Mouse (Mus musculus): Measurements from ENCODE around the gene Six2.

The Six2 gene

DNA sequence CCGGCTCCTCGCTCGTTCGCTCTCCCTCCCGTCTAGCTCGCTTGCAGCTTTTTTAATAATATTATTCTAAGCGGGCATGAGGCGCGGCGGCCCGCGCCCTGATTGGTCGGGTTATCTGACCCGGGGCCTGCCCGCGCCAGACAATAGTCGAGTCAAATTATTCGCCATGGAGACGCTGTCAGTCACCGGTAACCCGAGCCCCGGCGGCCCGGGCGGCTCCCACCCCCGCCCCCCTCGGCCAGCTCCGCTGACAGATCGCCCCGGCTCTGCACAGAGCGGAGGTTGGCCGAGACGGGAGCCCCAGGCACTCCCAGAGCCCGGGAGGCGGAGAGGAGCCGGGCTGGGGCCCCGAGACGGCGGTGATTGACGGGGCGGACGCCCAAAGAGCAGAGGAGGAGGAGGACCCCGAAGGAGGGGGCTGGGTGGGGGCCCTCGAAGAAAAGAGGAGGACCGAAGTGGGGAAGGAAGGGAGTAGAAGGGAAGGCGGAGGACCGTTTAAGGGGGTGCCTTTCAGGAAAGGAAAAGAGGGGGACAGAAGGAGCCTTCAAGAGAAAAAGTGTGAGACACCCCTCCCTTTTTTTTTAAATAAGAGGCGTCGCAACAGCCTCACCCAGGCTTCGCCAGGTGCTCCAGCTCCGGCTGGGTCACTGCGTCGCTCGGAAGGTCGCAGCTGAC is at the start of gene Six2:
TSS of gene Six2 (minus strand) at position 39 of the 675 bp plus-strand sequence.
- DNase-seq: peak; percentile 47 to 69

DNA sequence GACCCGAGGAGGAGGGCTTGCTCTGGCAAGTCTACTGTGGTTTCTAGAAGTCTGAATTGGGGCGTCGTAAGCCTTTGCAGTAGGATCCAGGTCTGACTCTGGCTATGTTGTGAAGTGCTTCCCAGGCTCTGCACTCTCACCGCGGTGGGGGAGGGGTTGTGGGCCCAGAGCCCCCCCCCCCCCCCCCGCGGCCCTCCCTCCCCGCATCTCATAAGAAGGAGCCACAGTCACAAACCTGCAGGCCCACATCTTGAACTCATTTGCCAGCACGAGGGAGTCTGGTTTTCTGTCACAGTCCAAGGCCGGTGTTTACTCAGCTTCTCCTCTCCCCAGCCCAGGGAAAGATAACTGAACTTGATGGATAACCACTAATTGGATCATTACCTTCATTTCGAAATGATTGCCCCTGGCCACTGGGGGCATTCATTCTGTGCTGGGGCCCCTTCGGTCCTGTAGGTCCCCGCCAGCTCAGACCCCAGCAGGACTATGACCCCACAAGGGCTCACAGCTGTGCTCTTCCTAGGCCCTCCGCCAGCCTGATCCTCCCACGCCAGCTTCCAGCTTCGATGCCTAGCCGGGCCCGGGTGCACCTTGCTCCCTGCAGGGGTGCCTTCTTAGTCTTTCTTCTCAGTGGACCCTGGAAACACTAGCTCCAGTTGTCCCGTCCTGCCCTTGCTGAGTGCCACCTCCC is 49.2 kb upstream of the Six2 start:
- DNase-seq: no peak

DNA sequence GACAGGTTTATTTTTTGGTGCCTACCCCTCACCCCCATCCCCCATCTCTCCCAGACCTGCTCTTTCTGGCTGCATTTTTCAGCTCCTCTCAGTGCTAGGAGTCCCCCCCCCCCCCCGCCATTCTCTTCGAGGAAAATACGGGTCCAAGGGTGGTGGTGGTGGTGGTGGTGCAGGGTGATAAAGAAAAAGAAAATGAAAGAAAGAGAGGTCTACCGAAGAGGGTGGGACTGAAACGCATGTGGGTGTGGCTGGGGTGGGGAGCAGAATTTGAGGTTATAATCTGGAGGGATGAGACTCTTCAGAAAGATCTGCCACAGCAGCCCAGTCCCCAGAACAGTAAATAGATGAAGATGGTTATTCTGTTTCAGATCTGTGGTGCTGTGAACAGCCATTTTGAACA is 43.3 kb upstream of the Six2 start:
- DNase-seq: no peak

DNA sequence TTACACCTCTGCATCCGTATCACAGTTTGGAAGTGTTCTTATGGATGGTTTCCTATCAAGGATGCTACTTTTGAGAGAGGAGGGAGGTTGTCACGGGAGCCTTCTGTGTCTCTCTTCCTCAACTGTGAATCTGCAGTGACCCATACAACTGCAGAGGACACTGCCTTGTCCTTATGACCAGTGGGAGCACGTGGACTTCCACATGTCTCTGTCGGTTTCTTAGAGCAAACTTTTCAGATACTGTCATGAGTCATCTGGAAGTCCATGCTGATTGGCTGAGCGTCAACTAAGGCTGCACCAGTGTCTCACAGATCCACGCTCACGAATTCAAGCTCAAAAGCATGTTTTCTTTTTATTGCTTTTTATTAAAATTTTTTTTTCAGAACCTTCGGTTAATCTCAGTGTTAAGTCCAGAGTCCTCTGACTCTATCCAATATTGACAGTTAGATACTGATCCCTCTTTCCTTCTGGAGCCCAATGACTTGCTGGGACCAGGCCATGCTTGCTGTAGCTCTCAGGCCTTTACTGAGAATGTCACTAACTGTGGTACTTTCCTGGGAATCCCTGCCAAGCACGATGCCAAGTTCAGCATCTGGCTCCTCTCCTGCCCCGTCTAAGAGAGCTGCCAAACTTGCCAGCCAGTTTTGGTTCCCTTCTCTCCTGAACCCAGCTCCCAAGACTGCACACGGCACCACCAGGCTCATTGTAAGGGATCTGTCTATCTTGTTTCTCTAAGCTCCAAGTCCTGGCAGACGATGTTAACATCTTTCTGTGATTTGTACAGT is 42.3 kb upstream of the Six2 start:
- no peak for DNase-seq

DNA sequence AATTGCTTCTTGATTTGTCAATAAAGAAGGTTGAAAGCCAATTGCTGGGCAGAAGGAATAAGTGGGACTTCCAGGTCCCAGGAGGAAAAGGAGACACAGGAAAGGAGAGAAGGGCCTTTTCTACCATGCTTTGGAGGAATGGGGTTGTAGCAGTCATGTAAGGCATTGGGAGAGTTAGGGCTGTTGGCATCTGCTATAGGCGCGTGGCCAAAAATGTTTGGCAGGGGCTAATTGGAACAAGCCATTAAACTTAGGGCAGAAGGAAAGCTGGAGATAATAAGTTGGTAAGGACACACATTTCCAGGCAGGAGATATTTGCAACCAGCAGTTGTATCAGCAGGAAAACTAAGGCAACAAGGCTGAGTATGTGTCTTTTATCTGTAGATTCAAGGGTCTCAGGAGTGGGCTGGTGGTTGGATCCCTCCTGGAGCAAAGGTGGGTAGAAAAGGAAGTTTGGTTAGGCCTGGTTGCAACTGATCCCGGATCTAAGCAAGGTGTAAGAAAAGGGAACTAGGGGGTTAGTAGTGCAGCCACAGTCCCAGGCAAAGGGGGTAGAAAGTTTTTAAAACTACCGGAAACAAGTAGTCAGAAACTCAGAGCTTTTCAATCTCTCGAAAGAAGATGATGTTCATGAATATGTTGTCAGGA is 40.1 kb upstream of the Six2 start:
- DNase-seq: no peak

DNA sequence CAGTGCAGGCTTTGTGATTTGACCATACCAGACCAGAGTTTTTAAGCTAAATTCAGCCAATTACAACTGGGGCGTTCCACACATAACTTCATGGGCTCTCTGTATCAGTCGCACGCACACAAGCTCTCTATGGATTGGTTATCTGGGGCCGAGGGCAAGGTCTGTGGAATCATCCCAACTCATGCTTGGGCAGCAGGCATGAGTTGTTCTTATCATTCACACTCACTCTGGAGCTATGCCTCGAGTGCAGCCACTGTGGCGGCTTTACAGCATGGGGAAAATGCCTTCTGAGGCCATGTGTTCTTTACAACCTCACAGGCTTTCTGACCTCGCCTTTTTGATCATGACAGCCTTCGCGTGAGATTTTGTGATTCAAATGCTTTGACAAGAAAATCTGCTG is 37.9 kb upstream of the Six2 start:
- no peak for DNase-seq

DNA sequence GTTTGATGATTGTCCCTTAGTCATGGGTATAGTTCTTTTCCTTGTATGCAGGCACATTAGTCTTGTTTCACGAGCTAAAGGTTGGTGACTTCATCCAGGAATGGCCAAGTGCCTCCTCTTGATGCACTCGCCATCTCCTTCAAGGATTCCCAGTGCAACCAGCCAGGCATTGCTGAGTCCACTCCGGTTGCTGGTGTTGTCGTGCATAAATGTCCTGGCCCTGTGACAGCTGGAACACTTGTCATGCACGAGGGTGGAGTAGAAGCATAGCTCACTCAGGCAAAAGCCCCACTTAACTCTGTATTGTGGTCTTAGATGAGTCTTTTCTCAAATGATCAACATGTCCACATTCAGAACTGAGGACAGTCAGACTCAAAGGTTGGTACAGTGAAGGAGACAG is 35.1 kb upstream of the Six2 start:
- no peak for DNase-seq

DNA sequence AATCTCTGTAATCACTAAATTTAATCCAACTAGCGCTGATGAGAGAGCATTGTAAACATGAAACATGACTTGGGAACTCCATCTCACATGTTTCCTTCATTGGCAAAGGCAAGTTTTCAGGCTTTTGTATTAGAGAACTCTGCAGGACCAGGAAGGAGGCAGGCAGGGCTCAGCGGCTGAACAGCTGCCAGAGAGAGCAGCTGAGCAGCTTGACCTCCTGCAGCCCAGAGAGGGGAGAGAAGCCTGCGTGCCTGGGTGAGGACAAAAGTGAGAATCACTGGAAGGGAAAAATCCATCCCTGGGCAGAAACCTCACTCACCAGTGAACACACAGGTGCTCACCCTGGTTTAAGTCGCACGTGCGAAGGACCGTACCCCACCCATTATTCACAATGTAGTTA is 29.2 kb upstream of the Six2 start:
- no peak for DNase-seq

DNA sequence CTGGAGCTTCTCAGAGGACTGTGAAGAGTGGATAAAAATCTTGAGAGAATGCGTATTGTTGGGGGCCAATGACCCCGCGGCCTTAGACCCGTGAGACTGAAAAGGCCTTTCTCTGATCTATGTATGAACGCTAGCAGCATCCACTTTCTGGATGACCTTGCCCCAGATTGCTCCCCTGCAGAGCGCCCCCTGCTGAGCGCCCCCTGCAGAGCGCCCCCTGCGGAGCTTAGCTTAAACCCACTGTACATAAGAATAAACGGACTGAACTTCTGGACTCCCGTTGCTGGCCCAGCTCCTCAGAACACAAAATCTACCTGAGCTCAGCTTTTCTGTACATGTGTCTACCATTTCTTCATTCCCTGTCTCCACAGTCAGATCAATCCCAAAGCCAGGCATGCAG is 27.7 kb upstream of the Six2 start:
- DNase-seq: no peak

DNA sequence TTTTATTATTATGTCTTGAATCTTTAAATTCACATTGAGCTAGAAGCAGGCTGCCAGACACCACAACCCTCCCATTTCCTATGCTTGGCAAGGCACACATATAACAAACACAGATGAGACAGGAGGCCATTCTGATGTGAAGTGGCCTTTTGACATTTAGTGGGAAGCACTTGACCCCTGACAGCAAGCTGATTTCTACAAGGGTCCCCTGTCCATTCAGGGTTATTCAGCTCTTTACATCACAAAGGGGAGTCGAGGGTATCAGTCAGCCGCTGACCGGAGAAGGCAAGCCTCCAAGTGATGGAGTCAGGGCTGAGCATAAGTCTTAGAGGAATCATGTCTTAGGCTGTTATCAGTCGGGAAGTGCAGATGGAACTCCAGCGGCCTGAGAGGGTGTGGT is 26.3 kb upstream of the Six2 start:
- DNase-seq: no peak

DNA sequence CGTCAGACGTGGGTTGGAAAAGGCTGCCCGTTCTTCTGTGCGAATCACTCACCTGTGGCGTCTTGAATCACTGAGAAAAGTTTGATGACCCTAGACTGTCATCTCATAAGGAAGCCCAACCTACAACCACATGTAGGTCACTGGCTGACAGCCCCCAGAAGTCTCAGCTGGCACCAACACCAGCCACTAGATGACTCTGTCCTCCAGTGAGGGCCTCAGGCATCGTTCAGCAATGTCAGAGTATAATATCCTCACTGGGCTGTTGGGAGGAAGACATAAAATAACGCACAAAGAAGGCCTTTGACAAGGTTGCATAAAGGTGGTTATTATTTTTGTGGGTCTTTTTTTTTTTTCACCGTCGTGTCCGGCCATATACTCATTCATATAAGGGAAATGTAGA is 24.8 kb upstream of the Six2 start:
- no peak for DNase-seq

DNA sequence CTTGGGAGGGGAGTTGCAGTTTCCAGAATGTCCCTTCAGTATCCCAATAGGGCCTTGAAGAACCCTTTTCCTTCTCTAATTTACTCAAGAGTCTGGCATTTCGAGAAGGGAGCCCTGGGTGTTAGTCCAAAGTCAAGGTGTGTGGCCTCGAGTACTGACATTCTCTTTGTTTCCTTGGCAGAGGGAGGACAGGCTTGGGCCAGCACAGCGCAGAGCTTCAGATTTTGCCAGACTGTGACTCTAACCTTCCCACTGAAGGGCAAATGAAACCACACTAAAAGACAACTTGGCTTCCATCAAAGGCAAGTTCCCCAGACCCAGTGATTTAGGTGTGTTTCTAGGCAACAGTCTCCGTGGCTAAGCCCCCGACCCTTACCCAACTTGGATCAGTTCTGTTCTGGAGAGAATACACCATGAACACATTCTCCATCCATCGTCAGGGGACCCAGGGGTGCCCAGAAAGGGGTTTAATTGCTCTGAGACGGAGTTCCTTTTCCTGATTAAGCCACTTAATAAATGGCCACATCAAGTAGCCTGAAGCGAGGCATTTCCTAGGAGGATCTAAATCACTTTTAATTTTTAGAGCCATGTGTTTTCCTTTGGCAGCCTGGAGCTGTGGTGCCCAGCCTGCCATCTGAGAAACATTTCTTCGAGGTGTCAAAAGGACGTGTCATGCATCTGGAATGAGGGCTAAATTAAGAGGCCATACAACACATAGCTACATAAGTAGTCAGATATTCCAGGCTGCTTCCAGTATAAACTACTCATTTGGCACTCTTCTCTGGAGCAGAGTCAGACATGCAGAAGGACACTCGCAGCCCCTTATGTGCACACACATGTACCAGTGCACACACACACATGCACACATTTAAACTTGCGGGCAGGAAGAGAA is 16.5 kb upstream of the Six2 start:
- DNase-seq: no peak

DNA sequence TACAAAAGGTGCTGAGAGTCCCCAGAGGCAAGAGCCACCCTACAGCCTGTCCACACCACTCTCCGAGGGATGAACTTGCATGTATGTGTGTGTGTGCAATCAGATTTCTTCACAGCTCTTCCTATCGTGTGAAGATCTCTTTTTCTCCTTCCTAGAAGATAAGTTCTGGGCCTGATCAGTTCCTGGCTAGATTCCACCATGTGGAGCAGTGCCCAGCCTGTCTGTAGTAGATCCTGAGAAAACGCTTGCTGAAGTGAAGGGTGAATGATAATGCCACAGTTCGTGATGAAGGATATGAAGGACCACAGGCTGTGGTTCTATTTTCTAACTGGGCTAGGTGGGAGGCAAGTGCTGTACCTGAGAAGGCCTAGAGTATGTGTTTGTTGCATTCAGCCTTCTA is 12.0 kb upstream of the Six2 start:
- no peak for DNase-seq

DNA sequence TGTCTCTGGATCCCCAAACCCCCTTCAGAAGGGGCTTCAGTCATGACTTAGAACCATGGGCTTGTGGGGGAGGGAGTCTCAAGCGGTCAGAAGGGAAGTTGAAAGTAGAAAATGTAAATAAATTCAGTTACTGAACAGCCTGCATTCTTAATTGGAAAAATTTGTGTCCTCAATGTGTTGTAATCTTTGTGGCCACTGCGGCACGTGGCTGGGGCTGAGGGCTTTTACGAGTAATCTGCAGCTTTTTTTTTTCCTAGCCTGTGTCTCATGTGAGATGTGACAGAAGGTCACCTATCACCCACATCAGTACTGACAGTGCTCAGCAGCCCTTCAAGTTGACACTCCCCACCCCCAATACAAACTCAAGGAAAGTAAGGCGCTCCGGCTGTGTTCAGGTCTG is 10.6 kb upstream of the Six2 start:
- no peak for DNase-seq

DNA sequence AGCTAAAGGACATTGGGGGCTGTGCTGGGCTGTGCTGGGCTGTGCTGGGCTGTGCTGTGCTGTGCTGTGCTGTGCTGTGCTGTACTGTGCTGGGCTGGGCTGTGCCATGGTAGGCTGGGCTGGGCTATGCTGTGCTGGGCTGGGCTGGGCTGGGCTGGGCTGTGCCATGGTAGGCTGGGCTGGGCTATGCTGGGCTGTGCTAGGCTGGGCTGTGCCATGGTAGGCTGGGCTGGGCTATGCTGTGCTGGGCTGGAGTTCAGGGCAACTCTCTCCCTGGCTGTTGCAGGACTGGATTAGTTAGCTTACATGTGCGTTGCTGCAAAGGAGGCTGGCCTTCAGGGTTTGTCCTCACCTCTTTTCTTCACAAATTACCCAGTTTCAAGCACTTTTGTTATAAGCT is 9.9 kb upstream of the Six2 start:
- DNase-seq: no peak

DNA sequence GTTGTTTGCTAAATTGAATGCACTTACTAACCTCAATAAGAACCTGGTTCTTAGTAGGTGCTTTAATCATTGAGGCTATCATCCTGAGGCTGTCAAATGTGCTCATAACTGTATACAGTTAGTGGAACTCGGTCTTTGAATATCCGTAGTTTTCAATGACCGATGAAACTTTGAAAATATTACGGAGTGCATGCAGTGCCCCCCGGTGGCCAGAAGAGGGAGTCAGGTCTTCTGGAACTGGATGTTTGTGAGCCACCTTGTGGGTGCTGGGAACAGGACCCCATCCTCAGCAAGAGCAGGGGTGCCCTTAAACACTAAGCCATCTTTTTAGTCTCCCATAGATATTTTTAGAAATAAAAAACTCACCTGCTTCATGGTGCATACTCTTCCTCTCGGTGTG is 6.4 kb upstream of the Six2 start:
- no peak for DNase-seq

DNA sequence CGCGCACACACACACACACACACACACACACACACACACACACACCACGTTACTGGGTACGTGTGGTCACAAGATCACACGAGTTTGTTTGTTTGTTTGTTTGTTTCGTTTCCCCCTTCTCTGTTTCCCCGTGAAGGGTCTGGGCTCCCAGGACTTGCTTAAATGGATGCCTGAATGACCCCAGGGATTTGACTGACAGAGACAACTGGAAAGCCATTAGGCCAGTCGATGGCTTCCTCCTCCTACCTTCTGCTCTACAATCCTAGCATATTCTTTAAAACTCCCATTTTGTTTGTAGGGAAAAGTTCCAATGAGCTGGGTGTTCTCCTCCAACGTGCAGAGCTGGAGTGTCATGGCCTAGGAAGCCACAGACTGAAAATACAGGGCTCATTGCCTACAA is 5.0 kb upstream of the Six2 start:
- DNase-seq: no peak

DNA sequence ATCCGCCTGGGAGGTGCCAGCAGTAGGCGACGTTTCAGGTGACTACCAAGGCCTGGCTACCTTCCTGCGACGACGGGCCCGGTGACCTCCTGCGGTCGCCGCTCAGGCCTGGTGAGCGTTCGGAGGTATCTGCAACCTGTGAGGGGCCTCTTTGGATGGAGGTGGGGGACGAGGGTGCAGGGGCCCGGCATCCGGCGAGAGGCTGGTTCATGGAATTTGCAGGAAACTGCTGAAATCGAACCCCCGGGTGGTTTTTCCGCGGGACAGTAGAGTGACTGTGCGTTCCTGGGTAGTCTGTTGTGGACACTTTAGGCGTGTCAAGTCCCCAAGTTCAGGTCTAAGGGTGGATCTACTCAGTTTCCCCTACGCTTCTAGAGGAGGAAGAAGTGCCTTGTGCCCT is 4.5 kb upstream of the Six2 start:
- DNase-seq: no peak

DNA sequence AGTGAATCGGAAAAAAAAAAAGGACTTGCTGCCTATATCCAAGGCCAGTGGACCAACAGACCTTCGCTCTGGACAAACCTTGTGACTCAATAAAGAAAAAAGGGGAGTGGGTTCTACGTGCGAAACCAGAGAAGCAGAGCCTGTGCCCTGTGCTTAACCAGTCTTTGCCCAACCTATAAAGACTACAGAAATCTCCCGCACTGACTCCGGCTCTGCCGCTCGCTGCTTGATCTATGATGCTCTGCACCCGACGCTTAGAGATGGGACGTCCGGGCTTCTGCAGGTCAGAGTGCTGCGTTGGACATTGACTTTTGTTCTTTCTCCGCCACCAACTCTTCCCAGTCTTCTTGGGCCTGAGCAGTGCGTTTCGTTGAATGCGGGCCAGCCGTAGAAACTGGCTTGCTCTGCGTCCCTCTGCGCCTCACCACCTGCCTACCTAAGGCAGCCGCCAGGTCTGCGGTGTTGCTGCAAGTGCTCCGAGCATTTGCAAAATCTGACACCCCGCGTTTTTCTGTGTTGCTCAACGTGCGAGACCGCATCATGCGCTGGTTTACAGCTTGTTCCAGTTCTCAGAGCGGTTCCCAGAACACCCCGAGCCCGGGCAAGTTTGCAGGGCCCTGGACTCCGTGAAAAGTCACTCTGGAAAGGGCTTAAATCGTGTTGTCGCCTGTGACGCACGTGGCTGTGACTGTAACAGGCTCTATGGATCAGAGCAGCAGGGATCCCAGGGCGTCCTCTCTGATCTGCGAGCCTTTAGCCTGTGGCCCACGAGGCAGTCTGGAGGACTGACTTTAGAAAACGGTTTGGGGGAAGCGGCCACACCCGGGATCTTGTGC is 3.8 kb upstream of the Six2 start:
- DNase-seq: no peak

DNA sequence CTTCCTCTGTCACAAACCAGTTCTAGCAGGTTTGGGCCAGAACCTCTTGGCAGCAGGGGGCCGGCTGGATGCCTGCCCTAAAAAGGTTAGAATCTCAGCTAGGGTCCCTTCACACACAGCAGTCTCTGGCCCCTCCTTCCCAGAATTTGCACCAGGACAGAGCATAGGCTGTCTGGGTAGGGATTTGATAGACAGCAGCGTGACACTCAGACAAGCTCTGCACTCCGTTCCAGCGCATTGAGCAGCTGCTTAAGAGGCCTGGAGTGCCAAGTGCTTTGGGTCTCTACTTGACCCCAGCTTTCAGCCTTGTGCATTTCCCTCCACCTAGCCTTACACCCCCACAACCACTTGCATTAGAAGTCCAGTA is 2.9 kb upstream of the Six2 start:
- no peak for DNase-seq

DNA sequence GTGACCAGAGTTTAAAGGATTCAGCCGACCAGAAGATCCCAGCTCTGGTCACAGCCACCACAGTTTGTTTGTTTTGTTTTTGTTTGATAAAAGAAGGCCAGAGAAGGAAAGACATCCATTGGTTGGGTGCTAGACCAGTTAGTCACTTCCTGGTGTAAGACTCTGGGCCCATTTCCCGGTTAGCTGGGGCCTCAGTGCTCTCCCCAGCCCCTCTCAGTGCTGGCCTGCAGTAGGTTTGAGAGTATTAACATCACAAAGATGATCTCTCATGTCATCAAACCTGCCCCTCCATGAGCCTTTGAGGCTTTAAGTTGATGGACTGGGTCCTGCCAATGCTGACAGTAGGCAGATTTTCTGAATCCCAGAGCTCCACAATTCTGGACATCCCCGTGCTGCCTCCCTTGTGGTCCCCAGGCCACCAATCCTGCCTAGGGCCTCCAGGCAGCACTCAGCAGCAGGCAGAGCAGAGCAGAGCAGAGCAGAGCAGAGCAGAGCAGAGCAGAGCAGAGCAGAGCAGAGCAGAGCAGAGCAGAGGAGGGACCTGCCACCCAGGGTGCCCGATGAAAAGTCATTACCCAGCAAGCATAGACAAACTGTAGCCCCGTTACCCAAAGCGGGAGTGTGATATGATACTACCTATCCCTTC is 2.4 kb upstream of the Six2 start:
- no peak for DNase-seq

Measured in lung, adult 18-20 months (tissue).